Mouse (Mus musculus) embryonic facial prominence, embryonic 12.5 days (tissue): ENCODE data around the gene Phldb1. TPM values are rescaled to one million over a fixed set of nuclear protein-coding genes. Genes with fewer than 3 reads are reported as not detected.

ENCODE experiments used
- ATAC-seq: fragments of 200-750 bp; cut with Nextera tagmentation; 2 replicates; pipeline ENCODE4 v1.8.0; 2017; ENCODE audit not compliant: insufficient number of reproducible peaks, insufficient read depth, low FRiP score, low TSS enrichment
- H3K27ac ChIP-seq: fragments of 300-500 bp; sonication (generic); 2 replicates; pipeline ENCODE4 v1.5.1; 2016; ENCODE audit warnings: mild to moderate bottlenecking
- H3K27me3 ChIP-seq: fragments of 300-500 bp; sonication (generic); 2 replicates; pipeline ENCODE4 v1.6.1; 2016; ENCODE audit warnings: mild to moderate bottlenecking, moderate library complexity
- H3K36me3 ChIP-seq: fragments of 300-500 bp; sonication (generic); 2 replicates; pipeline ENCODE4 v1.6.1; 2016; ENCODE audit warnings: mild to moderate bottlenecking
- H3K4me1 ChIP-seq: fragments of 300-500 bp; sonication (generic); 2 replicates; pipeline ENCODE4 v1.6.1; 2016
- H3K4me2 ChIP-seq: fragments of 300-500 bp; sonication (generic); replicated peaks from 2 replicates; pipeline ENCODE4 v1.6.1; 2016; ENCODE audit warnings: mild to moderate bottlenecking, moderate library complexity
- H3K4me3 ChIP-seq: fragments of 300-500 bp; sonication (generic); 2 replicates; pipeline ENCODE4 v1.5.1; 2016; ENCODE audit warnings: mild to moderate bottlenecking
- H3K9ac ChIP-seq: fragments of 300-500 bp; sonication (generic); 2 replicates; pipeline ENCODE4 v1.6.1; 2016; ENCODE audit warnings: mild to moderate bottlenecking, moderate library complexity
- H3K9me3 ChIP-seq: fragments of 300-500 bp; sonication (generic); 2 replicates; pipeline ENCODE4 v1.6.1; 2016; ENCODE audit warnings: mild to moderate bottlenecking, moderate library complexity
- WGBS: fragments of 180-500 bp; shearing (Covaris S2); methylation state at CpG from one replicate; pipeline ENCODE4 v1.1.7; 2016; 5-methylcytosine and 5-hydroxymethylcytosine counted together
- polyA plus RNA-seq: library from polyadenylated mRNA; unstranded; fragments of >200 nt; fragmentation: Nextera tagmentation; extraction: Ambion mirVana; gene quantifications from 2 replicates; pipeline ENCODE4 v1.2.1, GENCODE M21; 2016

Gene Phldb1
- polyA plus RNA-seq, 1 experiment from 2014 or later, result 57.1 TPM

DNA sequence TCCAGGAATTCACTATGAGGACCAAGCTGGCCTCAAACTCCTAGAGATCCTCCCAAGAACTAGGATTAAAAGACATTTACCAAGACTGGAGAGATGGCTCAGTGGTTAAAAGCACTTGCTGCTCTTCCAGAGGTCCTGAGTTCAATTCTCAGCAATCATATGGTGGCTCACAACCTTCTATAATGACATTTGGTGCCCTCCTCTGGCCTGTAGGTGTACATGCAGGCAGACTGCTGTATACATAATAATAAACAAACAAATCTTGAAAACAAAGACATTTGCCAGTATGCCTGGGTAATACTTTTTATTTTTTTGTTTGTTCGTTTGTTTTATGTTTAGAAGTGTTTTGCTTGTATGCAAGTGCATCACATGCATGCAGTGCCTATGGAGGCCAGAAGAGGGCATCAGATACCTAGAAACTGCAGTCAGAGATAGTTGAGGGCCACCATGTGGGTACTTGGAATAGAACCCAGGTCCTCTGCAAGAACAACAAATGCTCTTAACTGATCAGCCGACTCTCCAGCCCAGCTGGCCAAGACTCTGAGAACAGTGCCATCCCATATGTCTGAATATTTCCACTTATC lies 56.6 kb downstream of the Phldb1 start:
- Histone ChIP-seq H3K4me2 (no peak overlapping the region), H3K4me1 (no peaks in the 10 kb centered on the region), H3K27ac (no peak overlapping the region), H3K36me3 (no peaks in the 10 kb centered on the region), H3K4me3 (no peak overlapping the region), H3K9me3 (no peaks in the 10 kb centered on the region), H3K9ac (no peak overlapping the region), H3K27me3 (no peaks in the 10 kb centered on the region)
- 91% methylated on average over 2 of the region's 2 CpGs for WGBS
- ATAC-seq, result no peak

DNA sequence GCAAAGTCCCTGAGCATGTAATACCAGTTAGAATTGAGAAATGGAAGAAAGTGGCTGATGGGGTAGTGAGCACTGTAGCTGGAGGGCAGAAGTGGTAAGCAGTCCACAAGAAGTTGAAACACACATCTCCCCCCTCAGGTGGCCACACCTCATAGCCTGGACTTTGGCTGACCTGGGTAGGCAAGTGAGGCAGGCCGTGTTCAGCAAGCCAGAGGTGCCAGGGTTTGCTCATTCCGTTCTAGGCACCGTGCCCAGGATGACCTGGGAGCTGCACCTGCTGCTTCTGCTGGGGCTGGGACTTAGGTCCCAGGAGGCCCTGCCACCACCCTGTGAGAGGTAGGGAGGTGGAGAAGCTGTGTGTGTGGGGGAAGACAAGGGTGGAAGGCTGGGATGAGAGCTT lies 62.0 kb downstream of the Phldb1 start, which contains the start of gene Treh:
Gene Treh (plus strand): TSS at position 229 of the 400 bp plus-strand sequence.
- Histone ChIP-seq H3K27ac (no peak within 1 kb of the TSS), H3K4me1 (no peaks in the 10 kb centered on the region)
- WGBS, result 88% methylated on average over 3 of the region's 3 CpGs

DNA sequence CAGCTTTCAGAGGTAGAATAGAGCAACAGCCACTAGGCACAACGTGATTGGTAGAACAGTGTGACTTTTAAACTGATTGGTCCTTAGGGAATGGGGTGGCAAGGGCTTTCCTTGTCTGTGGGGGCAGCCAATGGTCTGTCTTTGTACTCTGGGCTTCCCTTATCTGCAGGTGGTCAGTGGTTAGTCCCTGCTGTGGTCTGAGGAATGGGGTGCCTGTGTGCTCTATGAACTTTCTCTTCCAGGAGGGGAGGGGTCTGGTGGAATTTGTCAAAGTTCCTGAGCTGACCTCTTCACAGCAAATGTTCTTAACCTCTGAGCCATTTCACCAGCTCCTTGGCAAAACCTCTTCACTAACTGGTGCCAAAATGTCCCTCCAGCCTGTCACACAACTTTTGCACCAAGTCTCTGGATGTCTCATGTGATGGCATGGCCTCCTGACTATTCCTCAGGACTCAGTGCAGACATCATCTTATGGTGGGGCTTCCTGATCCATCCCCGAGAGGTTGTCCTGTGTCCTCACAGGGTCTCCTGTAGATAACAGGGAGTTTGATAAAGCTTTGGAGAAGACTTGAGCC lies 62.6 kb downstream of the Phldb1 start:
- Histone ChIP-seq H3K4me1 (no peaks in the 10 kb centered on the region), H3K4me3 (no peak overlapping the region), H3K9ac (no peak overlapping the region), H3K27ac (no peak overlapping the region), H3K36me3 (no peaks in the 10 kb centered on the region), H3K9me3 (no peaks in the 10 kb centered on the region), H3K4me2 (no peak overlapping the region), H3K27me3 (no peaks in the 10 kb centered on the region)
- WGBS, result 65% methylated on average over 2 of the region's 2 CpGs
- ATAC-seq, result no peak

More for the DNA sequence above, 62.0 kb downstream of the Phldb1 start, which contains the start of gene Treh:
- no peak within 1 kb of the TSS for H3K9ac ChIP-seq
- no peaks in the 10 kb centered on the region for H3K9me3 ChIP-seq
- no peaks in the 10 kb centered on the region for H3K36me3 ChIP-seq
- no peak within 1 kb of the TSS for H3K4me2 ChIP-seq
- H3K27me3 ChIP-seq, result no peaks in the 10 kb centered on the region
- no peak within 1 kb of the TSS for H3K4me3 ChIP-seq
- no peak for ATAC-seq

DNA sequence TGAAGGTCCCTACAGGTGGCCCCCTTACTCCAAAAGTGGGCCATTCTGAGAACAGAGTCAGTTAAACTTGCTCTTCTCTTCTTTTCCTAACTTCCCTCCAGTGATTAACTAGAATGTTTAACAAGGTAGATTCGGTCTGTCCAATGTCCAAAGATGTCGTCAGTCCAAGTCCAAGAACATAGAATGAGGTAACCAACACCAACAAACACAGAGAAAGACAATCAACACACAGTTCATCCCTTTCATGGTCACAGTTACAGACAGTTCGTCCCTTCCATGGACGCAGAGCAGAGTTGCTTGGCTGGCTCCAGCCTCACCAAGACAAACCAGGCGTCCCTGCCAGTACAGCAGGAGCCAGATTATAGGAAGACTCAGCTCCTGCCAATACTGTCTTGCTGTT lies 63.6 kb downstream of the Phldb1 start:
- Histone ChIP-seq H3K27me3 (no peaks in the 10 kb centered on the region), H3K4me2 (no peak overlapping the region), H3K9ac (no peak overlapping the region), H3K36me3 (no peaks in the 10 kb centered on the region), H3K9me3 (no peaks in the 10 kb centered on the region), H3K4me1 (no peaks in the 10 kb centered on the region), H3K27ac (no peak overlapping the region), H3K4me3 (no peak overlapping the region)
- 86% methylated on average over 5 of the region's 5 CpGs for WGBS
- no peak for ATAC-seq

DNA sequence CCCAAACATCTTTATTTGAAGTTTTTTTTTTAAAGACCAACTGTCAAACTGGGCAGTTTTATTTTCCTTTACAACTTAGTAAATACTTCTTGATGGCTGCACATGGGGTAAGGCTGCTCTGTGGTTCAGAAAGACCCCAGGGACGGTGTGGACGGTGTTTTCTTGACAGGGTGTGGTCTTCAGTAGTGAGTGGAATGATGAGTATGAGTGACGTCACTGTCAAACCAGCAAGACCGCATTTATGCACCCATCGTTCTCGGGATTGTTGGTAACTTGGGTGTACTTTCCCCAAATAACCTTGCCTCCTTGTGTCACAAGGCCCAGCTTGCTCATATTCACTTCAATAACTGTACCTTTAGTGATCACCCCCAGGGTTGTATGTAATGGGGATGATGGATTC lies 71.3 kb downstream of the Phldb1 start:
- Histone ChIP-seq H3K9me3 (no peaks in the 10 kb centered on the region), H3K36me3 (no peaks in the 10 kb centered on the region), H3K9ac (no peak overlapping the region), H3K27ac (no peak overlapping the region), H3K4me2 (no peak overlapping the region), H3K4me1 (no peaks in the 10 kb centered on the region), H3K4me3 (no peak overlapping the region), H3K27me3 (no peaks in the 10 kb centered on the region)
- ATAC-seq, result no peak
- WGBS, result 85% methylated on average over 6 of the region's 6 CpGs

DNA sequence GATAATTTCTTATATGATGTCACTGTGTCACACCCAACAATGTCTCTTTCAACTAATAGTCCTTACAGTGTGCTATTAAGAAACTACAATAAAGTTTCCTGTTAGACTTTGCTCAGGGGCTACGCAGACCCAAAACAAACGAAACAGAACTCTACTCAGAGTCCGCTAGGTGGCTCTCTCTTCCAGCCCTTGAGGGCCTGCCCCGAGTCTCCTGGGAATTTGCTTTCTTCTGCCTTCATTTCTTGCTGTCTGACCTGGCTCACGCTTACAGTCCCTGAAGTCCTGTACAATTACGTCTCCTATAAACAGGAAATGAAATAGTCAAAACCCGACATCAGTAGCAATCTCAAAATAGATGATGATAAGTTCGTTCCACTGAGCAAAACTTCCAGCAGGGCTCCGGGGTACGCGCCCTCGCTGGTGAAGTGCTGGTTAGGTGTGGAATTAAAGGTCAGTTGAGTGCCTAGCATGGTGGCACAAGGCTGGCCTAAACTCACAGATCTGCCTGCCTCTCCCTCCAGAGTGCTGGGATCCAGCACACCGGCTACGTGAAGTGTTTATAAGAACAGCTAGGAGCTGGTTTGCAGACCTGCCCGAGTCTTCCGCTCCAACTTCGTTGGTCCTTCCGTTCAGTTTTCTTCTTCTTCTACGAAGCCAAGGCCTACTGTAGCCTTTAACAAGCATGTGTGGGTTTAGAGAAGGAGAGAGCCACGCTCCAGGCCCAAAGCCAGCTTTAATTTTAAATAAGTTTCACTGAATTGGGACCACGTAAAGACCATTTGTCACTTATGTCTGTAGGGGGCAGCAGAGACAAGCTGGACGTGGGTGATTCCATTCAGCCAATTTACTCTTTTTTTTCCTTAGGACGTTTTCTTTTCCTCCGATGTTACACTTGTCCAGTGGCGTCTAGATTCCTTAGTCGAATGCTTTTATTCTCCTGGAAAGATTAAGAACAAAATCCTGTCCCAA lies 79.6 kb downstream of the Phldb1 start:
- Histone ChIP-seq H3K36me3 (no peaks in the 10 kb centered on the region), H3K9me3 (no peaks in the 10 kb centered on the region), H3K9ac (no peak overlapping the region), H3K4me2 (peak overlapping the region; percentile 38), H3K4me1 (peaks cover 5% of the 10 kb centered on the region), H3K4me3 (peak overlapping the region; percentile 12), H3K27ac (no peak overlapping the region), H3K27me3 (no peaks in the 10 kb centered on the region)
- no peak for ATAC-seq
- 27% methylated on average over 26 of the region's 26 CpGs for WGBS

DNA sequence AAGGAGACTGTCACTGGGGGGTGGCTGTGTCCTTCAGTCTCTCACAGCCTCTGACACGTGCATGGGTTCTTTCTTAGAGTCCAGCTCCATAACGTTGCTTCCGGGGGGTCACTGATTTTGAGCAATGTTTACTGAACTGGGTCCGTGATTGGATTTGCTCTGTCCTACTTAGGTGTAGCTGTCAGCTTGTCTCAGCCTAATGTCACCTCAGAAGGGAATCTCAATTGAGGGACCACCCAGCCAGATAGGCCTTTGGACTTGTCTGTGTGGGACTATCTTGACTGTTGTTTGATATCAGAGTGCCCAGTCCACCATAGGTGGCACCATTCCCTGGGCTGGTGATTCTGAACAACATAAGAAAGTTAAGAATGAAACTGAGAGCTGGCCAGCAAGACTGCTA lies 81.1 kb downstream of the Phldb1 start:
- peaks cover 5% of the 10 kb centered on the region for H3K4me1 ChIP-seq
- H3K36me3 ChIP-seq, result no peaks in the 10 kb centered on the region
- H3K9ac ChIP-seq, result no peak overlapping the region
- 74% methylated on average over 4 of the region's 4 CpGs for WGBS
- no peak for ATAC-seq
- no peak overlapping the region for H3K27ac ChIP-seq
- H3K9me3 ChIP-seq, result no peaks in the 10 kb centered on the region
- H3K4me3 ChIP-seq, result no peak overlapping the region
- no peaks in the 10 kb centered on the region for H3K27me3 ChIP-seq
- H3K4me2 ChIP-seq, result no peak overlapping the region

DNA sequence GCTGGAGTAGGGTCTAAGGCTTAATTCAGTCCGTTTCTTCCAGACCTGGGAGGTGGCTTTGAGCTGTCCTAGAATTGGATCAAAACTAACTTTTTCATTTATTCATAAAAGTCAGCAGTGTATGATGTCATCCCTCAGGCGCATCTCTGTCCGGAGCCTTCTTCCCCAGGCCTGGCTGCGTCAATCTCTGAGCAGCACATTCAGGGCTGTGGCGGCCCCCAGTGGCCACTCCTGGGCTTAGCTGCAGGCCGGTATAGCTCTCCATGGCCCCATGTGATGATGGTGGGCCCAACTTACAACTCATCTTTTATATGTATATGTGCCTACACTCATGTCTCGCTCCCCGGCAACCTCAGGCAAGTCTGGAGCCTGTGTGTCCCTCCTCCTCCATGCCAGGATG lies 83.0 kb downstream of the Phldb1 start:
- Histone ChIP-seq H3K9ac (no peak overlapping the region), H3K4me3 (no peak overlapping the region), H3K9me3 (no peaks in the 10 kb centered on the region), H3K4me2 (no peak overlapping the region), H3K27me3 (no peaks in the 10 kb centered on the region), H3K36me3 (no peaks in the 10 kb centered on the region), H3K27ac (no peak overlapping the region), H3K4me1 (peaks cover 5% of the 10 kb centered on the region)
- ATAC-seq, result peak; percentile 69; the same call in 1 of the 2 replicates
- 10% methylated on average over 8 of the region's 8 CpGs for WGBS

DNA sequence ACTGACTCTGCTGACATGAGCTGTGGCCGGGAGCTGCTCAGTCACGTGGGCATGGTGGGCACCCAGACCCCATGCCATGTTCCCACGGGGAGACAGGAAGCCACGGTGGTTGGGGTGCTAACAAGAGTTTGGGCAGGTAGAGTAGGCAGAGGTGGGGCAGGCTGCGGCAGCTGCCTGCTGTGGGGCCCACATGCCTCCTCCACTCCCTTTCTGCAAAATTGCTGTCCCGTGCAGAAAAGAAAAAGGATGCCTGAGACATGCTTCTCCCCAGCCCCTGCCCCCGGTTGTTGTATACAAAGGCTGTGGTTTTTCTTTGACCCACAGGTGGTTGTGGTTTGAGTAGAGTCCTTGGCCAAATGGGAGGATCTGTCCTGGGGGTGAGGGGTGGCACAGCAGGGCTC lies 86.1 kb downstream of the Phldb1 start:
- Histone ChIP-seq H3K36me3 (no peaks in the 10 kb centered on the region), H3K27ac (no peak overlapping the region), H3K4me3 (no peak overlapping the region), H3K9ac (no peak overlapping the region), H3K27me3 (no peaks in the 10 kb centered on the region), H3K9me3 (no peaks in the 10 kb centered on the region), H3K4me2 (no peak overlapping the region), H3K4me1 (no peaks in the 10 kb centered on the region)
- 71% methylated on average over 7 of the region's 7 CpGs for WGBS
- no peak for ATAC-seq

DNA sequence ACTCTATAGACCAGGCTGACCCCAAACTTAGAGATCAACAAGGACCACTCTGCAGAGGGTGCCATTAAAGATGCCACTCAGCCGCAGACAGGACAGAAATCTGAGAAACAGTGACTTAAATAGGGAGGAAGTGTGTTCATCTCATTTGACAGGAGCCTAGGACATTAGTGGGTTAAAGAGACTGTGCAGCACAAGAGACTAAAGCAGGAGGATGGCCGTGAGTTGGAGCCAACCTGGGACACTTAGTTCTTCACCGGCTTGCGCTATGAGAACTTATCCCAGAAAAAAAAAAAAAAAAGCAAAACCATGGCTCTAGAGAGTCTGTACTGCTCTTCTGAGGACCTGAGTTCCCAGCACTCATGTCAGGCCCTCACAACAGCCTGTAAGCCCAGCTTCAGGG lies 87.3 kb downstream of the Phldb1 start:
- ATAC-seq, result no peak
- no peak overlapping the region for H3K4me3 ChIP-seq
- WGBS, result 81% methylated on average over 4 of the region's 4 CpGs
- no peak overlapping the region for H3K4me2 ChIP-seq
- H3K27me3 ChIP-seq, result no peaks in the 10 kb centered on the region
- no peaks in the 10 kb centered on the region for H3K9me3 ChIP-seq
- no peak overlapping the region for H3K27ac ChIP-seq
- H3K4me1 ChIP-seq, result no peaks in the 10 kb centered on the region
- no peaks in the 10 kb centered on the region for H3K36me3 ChIP-seq
- H3K9ac ChIP-seq, result no peak overlapping the region

DNA sequence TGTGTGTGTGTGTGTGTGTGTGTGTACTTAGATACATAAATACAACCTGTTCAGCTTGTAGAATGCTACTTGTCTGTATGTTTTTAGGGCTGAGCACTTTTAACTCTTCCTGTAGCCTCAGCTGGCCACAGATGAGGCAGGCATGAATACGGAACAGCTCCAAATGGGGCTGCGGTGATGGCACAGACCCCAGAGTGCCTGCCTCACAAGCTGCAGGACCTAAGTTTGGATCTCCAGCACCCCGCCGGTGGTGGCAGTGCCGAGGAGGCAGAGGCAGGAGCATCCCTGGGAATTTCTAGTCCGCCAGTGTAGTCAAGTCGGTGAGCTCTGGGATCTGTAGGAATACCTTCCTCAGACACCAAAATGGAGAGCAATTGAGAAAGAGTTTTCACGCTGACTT lies 88.0 kb downstream of the Phldb1 start:
- Histone ChIP-seq H3K4me2 (no peak overlapping the region), H3K4me1 (no peaks in the 10 kb centered on the region), H3K27ac (no peak overlapping the region), H3K9me3 (no peaks in the 10 kb centered on the region), H3K9ac (no peak overlapping the region), H3K4me3 (no peak overlapping the region), H3K36me3 (no peaks in the 10 kb centered on the region), H3K27me3 (no peaks in the 10 kb centered on the region)
- 93% methylated on average over 8 of the region's 8 CpGs for WGBS
- ATAC-seq, result no peak

DNA sequence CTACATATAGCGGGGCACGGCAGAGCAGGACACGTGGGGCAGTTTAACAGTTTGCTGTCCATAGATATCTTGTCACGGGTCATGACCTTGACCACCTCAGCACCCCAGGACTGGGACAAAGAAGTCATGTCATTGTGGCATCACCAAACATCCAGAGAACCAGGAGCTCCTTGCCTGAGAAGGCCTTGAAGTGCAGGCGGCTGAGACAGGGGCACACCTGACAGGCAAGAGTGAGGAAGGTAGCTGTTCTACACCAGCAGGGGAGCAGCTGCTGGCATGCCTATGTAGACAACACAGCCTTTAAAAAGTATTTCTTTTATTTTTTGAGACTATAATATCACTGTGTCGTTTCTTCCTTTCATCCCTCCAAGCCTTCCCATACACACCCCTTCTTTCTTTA lies 88.6 kb downstream of the Phldb1 start:
- 83% methylated on average over 6 of the region's 6 CpGs for WGBS
- Histone ChIP-seq H3K36me3 (no peaks in the 10 kb centered on the region), H3K9ac (no peak overlapping the region), H3K4me1 (no peaks in the 10 kb centered on the region), H3K4me2 (no peak overlapping the region), H3K27ac (no peak overlapping the region), H3K4me3 (no peak overlapping the region), H3K9me3 (no peaks in the 10 kb centered on the region), H3K27me3 (no peaks in the 10 kb centered on the region)
- no peak for ATAC-seq
